Mouse (Mus musculus): Measurements from ENCODE around the gene Tbc1d22b.

DNA sequence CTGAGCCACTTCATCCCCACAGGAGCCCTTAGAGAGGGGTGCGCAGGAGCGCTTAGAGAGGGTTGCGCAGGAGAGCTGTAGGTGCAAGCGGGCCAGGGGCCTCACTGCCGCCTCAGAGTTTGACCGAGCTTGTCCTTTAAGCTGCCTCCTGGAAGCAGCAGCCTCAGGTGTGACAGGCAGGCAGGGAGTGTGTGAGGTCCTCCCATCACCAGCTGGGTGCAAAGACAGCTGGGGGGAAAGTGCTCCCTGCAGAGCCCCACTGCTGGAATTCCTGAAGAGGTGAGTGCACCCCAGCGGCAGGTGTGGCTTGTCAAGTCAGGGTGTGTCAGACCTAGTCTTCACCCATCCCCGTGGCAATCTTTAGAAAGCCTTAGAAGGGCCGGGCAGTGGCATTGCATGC is 37.3 kb downstream of the Tbc1d22b start:
- TF ChIP-seq CTCF (IDR thresholded peaks at IDR 0.05; ENCODE audit: insufficient read depth, low read depth, low read length) (no peak), POLR2A (IDR thresholded peaks at IDR 0.05; ENCODE audit: insufficient read depth, low read depth, low read length) (no peak)

All from olfactory bulb, adult 2 months (tissue).